Mouse (Mus musculus) right cerebral cortex, adult 18-20 months (tissue): ENCODE measurements around the gene Gm6793.

Experiments used
- DNase-seq: peaks from one replicate; pipeline ENCODE4 v3.0.0; 2022; ENCODE audit warnings: mixed read lengths

The Gm6793 gene

DNA sequence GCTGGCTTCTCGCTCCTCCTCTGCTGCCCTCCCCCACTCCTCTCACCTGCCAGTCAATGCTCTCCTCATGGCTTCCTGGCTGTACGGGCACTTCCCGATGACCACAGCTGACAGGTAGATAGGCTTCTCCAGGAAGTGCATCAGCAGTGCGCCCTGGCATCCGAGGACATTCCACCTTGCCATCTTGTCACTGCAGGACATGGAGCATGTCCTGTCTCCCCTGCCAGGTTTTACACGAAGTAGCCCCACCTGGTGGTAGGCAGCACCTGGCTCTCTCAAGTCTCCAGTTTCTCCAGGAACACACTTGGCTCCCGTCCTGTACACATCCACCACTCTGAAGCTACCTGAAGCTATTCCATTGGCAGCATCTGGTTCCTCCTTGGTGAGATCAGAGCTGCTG, 32.7 kb downstream of the Gm6793 start:
- DNase-seq, result no peak

DNA sequence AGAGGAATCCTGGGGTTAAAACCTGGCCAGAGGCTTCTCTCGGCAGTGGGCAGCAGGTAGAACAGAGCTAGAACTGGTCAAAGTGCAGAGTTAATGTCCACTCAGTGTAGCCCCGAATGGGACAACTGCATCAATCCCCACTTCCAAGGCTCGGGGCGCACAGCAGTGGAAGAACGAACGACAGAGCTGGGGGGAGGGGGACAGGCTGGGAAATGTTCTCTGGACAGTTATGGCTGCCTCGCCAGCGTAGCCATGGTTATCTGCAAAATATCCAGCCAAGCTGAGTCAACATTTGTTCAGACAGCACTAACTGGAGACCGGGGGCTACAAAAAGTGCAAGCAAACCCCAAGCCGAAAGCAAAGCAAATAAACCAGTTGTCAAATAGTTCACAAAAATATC, 36.7 kb downstream of the Gm6793 start:
- no peak for DNase-seq

- DNase-seq, result no peak
Measured at GRCm38 (mm10) chr8:111976326-111976725, 38.5 kb downstream of the Gm6793 start.

DNA sequence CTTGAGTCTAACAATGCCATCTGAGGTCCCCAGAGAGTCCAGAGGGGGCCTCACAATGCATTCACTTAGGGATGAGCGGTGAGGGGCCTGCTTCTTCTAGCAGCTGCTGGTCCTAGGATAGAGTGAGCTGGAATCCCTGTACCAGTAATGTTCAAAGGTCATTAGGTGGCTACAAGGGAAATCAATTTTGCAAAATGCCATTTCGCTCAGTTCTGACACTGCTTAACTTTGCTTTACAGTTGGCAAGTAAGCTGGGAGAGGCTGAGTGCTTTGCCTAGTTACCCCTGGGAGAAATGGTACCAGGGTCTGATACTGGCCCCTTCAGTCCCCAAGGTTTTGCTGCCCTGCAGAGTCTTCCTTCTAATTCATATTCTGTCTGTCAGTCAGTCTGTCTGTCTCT, 39.1 kb downstream of the Gm6793 start:
- no peak for DNase-seq

- no peak for DNase-seq
Measured at GRCm38 (mm10) chr8:111974138-111974537, 40.7 kb downstream of the Gm6793 start.

DNA sequence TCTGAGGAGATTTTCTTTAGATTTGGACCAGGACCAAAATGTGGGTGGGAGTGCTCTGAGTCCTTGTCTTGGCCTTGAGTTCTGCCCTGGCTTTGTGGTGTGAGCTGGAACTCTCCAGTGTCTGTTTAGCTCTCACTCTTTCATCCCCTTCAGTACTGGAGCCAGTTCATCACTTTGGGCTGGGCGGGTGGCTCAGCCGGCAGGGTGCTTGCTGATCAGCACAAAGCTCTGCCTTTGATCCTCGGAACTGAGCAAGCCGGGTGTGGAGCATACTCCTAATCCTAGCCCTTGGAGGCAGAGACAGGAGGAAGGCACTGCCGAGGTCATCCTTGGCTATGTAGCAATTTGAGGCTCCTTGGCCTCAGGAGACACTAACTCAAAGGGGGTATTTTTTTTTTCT, 45.8 kb downstream of the Gm6793 start:
- no peak for DNase-seq

DNA sequence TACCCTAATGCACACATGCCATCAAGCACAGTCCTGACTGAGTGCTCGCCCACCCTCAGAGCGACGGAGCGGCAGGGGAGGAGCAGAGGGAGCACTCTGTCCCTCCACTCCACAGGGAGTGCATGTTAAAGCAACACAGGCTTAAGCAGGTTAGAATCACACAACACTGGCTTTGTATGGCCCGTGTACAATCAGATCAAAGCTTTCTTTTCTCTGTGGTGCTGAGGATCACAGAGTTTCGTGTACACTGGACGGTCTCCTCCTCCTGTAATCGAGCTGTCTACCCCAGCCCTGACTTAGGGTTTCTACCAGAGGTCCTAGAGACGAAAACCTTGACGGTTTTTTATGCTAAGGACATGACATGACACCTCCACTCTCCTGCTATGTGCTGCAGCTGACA, 46.3 kb downstream of the Gm6793 start:
- no peak for DNase-seq

GRCm38 (mm10) chr8:111967246-111967870, 47.5 kb downstream of the Gm6793 start:
- DNase-seq, result no peak

DNA sequence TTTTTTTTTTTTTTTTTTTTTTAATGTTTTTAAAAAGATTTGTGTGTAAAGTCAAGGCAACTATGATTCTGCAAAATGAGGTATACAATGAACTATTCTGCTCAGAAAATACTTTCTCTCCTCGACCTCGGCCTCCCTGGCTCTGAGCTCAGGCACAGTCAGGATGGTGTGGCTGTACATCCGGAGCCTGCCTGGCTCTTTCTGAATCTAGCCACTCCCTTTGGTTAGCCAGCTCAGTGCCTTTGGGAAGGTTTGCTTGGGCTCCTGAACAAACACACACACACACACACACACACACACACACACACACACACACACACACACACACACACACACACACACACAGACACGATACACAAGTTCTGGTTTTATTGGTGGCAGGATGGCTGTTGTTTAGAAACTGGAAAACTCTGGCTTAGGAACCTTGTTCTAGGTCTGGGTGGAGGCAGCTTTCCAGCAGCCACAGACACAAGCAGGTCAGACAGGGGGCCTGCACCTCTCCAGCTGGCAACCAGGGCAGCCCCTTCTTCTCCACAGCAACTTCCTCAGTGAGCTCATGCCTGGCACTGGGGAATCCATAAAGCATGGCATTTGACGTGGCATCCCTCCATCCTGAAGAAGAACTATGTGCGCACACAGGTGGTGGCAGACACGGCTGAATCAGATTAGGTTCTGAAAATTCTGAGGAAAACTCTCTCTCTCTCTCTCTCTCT, 49.8 kb downstream of the Gm6793 start:
- no peak for DNase-seq

DNA sequence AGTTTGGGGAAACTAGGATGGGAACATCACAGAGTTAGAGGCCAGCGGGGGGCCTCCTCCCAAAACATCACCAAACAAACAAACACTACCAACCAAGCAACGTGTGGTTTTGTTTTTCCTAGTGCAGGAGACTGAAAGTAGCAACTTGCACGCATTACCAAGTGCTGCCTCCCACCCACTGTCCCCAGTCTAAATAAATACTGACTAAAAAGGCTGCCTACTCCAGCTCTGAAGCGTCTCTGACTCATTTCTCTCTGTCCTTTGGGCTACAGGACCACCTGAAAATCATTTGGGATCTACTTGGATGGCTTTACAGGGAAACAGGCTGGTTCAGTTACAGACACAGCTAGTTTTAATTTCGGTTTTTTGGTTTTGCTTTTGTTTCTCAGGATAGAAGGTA, 50.5 kb downstream of the Gm6793 start:
- DNase-seq, result peak; percentile 18

GRCm38 (mm10) chr8:111963546-111963945, 51.3 kb downstream of the Gm6793 start:
- no peak for DNase-seq
